Mouse (Mus musculus) neural tube, embryonic 11.5 days (tissue): ENCODE data around the gene Ccdc158. TPM values are rescaled to one million over a fixed set of nuclear protein-coding genes. Genes with fewer than 3 reads are reported as not detected.
A peak's percentile ranks its signal among the peaks of the same experiment; 100 is the strongest.

Experiments
- ATAC-seq: fragments of 200-750 bp; cut with Nextera tagmentation; 2 replicates; pipeline ENCODE4 v1.8.0; 2017; ENCODE audit warnings: moderate number of reproducible peaks, mild to moderate bottlenecking, moderate TSS enrichment, moderate library complexity; ENCODE audit not compliant: insufficient read depth, low FRiP score, low TSS enrichment
- DNase-seq: peaks from one replicate; pipeline ENCODE4 v3.0.0-alpha.2; 2015; ENCODE audit warnings: low spot score
- H3K27ac ChIP-seq: fragments of 300-500 bp; sonication (generic); 2 replicates; pipeline ENCODE4 v1.5.1; 2014; ENCODE audit warnings: low read depth, mild to moderate bottlenecking, low read length
- H3K27me3 ChIP-seq: fragments of 300-500 bp; sonication (generic); 2 replicates; pipeline ENCODE4 v1.6.1; 2014; ENCODE audit warnings: mild to moderate bottlenecking, low read length, mixed read lengths; ENCODE audit not compliant: control insufficient read depth, insufficient read depth
- H3K36me3 ChIP-seq: fragments of 300-500 bp; sonication (generic); 2 replicates; pipeline ENCODE4 v1.6.1; 2014; ENCODE audit warnings: mild to moderate bottlenecking, low read length, moderate library complexity, mixed read lengths; ENCODE audit not compliant: control insufficient read depth, insufficient read depth
- H3K4me1 ChIP-seq: fragments of 300-500 bp; sonication (generic); 2 replicates; pipeline ENCODE4 v1.6.1; 2014; ENCODE audit warnings: low read length, mixed read lengths; ENCODE audit not compliant: control insufficient read depth, insufficient read depth
- H3K4me2 ChIP-seq: fragments of 300-500 bp; sonication (generic); 2 replicates; pipeline ENCODE4 v1.6.1; 2014; ENCODE audit warnings: low read depth, mild to moderate bottlenecking, moderate library complexity
- H3K4me3 ChIP-seq: fragments of 300-500 bp; sonication (generic); 2 replicates; pipeline ENCODE4 v1.5.1; 2014; ENCODE audit warnings: low read depth, low read length
- H3K9ac ChIP-seq: fragments of 300-500 bp; sonication (generic); 2 replicates; pipeline ENCODE4 v1.6.1; 2014; ENCODE audit warnings: mild to moderate bottlenecking, low read length
- H3K9me3 ChIP-seq: fragments of 300-500 bp; sonication (generic); 2 replicates; pipeline ENCODE4 v1.6.1; 2016; ENCODE audit warnings: low read length; ENCODE audit not compliant: control insufficient read depth
- whole genome bisulfite sequencing: fragments of 180-500 bp; shearing (Covaris S2); extraction: QIAGEN DNeasy Blood & Tissue Kit; methylation state at CpG from one replicate; pipeline ENCODE4 v1.1.7; 2014; 5-methylcytosine and 5-hydroxymethylcytosine counted together
- polyA plus RNA-seq: library from polyadenylated mRNA; unstranded; fragments of >200 nt; fragmentation: Nextera tagmentation; extraction: Ambion mirVana; gene quantifications from 2 replicates; pipeline ENCODE4 v1.2.1, GENCODE M21; 2014

Ccdc158 gene
- polyA plus RNA-seq, 1 experiment from 2014 or later = 0.77 TPM

- H3K4me2 ChIP-seq = no peak overlapping the region
- H3K36me3 ChIP-seq = no peaks in the 10 kb centered on the region
- H3K4me3 ChIP-seq = no peak overlapping the region
- no peaks in the 10 kb centered on the region for H3K27me3 ChIP-seq
- DNase-seq = no peak
- no peak overlapping the region for H3K27ac ChIP-seq
- no peaks in the 10 kb centered on the region for H3K4me1 ChIP-seq
- no peak overlapping the region for H3K9ac ChIP-seq
- 90% methylated on average over 10 of the region's 10 CpGs for WGBS
- ATAC-seq = no peak
- no peaks in the 10 kb centered on the region for H3K9me3 ChIP-seq
Observed at GRCm38 (mm10) chr5:92681861-92682260, 6.8 kb upstream of the Ccdc158 start.

GRCm38 (mm10) chr5:92679441-92679840 is 4.4 kb upstream of the Ccdc158 start:
- H3K27ac ChIP-seq = no peak overlapping the region
- no peak overlapping the region for H3K4me3 ChIP-seq
- H3K9ac ChIP-seq = no peak overlapping the region
- peaks cover 4% of the 10 kb centered on the region; the same call in 1 of the 2 replicates for H3K4me1 ChIP-seq
- no peaks in the 10 kb centered on the region for H3K36me3 ChIP-seq
- H3K9me3 ChIP-seq = no peaks in the 10 kb centered on the region
- ATAC-seq = no peak
- WGBS = 37% methylated on average over 4 of the region's 4 CpGs
- DNase-seq = peak; percentile 36
- H3K27me3 ChIP-seq = no peaks in the 10 kb centered on the region
- no peak overlapping the region for H3K4me2 ChIP-seq

DNA sequence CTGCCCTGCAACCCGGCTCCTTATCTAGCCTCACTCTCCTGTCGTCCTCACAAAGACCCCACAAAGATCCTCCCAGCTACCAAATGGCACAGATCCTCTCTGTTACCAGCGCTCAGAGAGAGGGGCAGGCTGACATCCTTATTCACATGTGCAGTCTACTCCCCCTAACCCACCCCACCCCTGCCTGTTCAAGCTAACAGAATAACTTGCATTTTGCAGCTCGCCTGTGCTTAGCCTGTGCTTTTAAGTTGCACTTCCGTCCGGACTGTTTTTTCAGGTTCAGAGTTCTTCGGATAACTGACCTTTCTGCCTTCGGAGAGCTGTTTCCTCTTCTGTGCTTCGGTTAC is 476 bp upstream of the Ccdc158 start:
- WGBS = 1% methylated on average over 9 of the region's 9 CpGs
- H3K4me1 ChIP-seq = peaks cover 4% of the 10 kb centered on the region; the same call in 1 of the 2 replicates
- H3K9ac ChIP-seq = peak overlapping the region; percentile 24; the same call in 1 of the 2 replicates
- peak overlapping the region; percentile 59 for H3K4me2 ChIP-seq
- ATAC-seq (no peak; the same call in 1 of the 2 replicates), DNase-seq (no peak)
- no peaks in the 10 kb centered on the region for H3K9me3 ChIP-seq
- peak overlapping the region; percentile 38 for H3K4me3 ChIP-seq
- H3K27ac ChIP-seq = no peak overlapping the region
- H3K27me3 ChIP-seq = no peaks in the 10 kb centered on the region
- no peaks in the 10 kb centered on the region for H3K36me3 ChIP-seq

- no peak overlapping the region for H3K27ac ChIP-seq
- H3K27me3 ChIP-seq = no peaks in the 10 kb centered on the region
- no peak for DNase-seq
- no peaks in the 10 kb centered on the region for H3K36me3 ChIP-seq
- H3K9ac ChIP-seq = no peak overlapping the region
- no peaks in the 10 kb centered on the region for H3K9me3 ChIP-seq
- no peak for ATAC-seq
- WGBS = 81% methylated on average over 5 of the region's 5 CpGs
- H3K4me3 ChIP-seq = no peak overlapping the region
- no peaks in the 10 kb centered on the region for H3K4me1 ChIP-seq
- H3K4me2 ChIP-seq = no peak overlapping the region
Observed at GRCm38 (mm10) chr5:92666860-92667259, 8.2 kb downstream of the Ccdc158 start.

DNA sequence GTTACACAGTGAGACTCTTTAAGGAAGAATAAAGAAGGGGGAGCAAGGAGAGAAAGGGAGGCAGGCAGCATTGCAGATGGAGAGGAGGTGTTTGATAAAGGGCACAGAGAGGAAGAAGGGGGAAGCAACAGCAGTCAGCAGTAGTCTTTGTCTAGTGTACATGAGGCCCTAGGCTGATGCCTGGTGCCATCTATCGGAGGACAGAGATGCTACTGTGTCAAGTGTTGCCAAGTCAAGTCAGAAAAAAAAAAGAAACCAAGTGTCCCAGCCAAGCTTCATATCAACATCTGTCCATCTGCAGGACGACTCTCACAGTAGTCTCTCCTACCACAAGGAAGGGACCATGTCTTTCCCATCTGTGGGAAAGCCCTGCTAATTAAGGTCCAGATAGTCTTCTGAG is 10.8 kb downstream of the Ccdc158 start:
- DNase-seq (no peak), ATAC-seq (no peak)
- Histone ChIP-seq H3K27ac (no peak overlapping the region), H3K9me3 (no peaks in the 10 kb centered on the region), H3K4me2 (no peak overlapping the region), H3K27me3 (no peaks in the 10 kb centered on the region), H3K4me3 (no peak overlapping the region), H3K9ac (no peak overlapping the region), H3K36me3 (no peaks in the 10 kb centered on the region), H3K4me1 (no peaks in the 10 kb centered on the region)
- whole genome bisulfite sequencing = 85% methylated on average over 2 of the region's 2 CpGs

DNA sequence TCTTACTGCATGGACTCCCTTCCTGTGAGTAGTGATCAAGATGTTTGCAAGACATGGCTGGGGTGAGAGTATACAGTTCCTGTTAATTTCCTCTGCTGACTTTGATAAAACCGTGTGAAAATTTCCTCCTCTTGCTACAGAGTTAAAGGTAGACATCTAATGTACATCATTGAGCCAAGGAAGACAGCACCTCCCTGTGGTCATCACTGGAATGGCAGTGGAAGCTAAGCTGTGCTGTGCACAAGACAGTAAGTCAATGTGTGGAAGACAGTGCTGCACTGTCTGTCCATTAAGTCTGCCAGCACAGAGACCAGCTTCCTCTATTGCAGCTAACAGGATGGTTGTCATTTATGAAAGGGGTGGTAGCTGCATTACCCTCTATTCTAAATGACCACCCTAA is 18.8 kb downstream of the Ccdc158 start:
- no peak overlapping the region for H3K9ac ChIP-seq
- no peak overlapping the region for H3K4me2 ChIP-seq
- WGBS = 17% methylated on average over 1 of the region's 1 CpGs
- H3K36me3 ChIP-seq = no peaks in the 10 kb centered on the region
- H3K4me3 ChIP-seq = no peak overlapping the region
- peak; percentile 67 for DNase-seq
- no peak; the same call in 1 of the 2 replicates for ATAC-seq
- H3K4me1 ChIP-seq = no peaks in the 10 kb centered on the region
- H3K9me3 ChIP-seq = no peaks in the 10 kb centered on the region
- H3K27me3 ChIP-seq = no peaks in the 10 kb centered on the region
- no peak overlapping the region for H3K27ac ChIP-seq

GRCm38 (mm10) chr5:92640861-92641260 is 34.2 kb downstream of the Ccdc158 start:
- Histone ChIP-seq H3K4me1 (no peaks in the 10 kb centered on the region), H3K27ac (no peak overlapping the region), H3K4me3 (no peak overlapping the region), H3K4me2 (no peak overlapping the region), H3K36me3 (no peaks in the 10 kb centered on the region), H3K27me3 (no peaks in the 10 kb centered on the region), H3K9me3 (no peaks in the 10 kb centered on the region), H3K9ac (no peak overlapping the region)
- 87% methylated on average over 3 of the region's 3 CpGs for WGBS
- DNase-seq (no peak), ATAC-seq (no peak)

DNA sequence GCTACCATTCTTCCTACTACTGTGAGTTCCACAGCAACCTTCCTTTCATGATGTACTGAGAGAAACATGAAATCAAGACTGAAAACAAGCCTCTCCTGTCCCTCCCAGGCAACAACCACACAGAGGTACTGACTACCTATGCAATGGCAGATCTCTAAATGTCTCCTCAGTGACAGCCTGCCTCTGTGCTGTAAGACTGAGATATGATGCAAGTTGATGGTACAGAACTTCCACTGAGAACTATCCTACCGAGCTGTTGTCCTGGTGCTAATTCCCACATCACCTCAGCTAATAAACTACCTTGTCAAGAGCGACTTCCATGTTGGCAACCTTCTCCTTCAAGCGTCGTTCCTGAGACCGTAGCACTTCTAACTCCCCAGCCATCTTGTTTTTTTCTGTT is 39.2 kb downstream of the Ccdc158 start:
- WGBS = 88% methylated on average over 5 of the region's 5 CpGs
- H3K9ac ChIP-seq = no peak overlapping the region
- DNase-seq (no peak), ATAC-seq (no peak)
- H3K4me1 ChIP-seq = no peaks in the 10 kb centered on the region
- no peaks in the 10 kb centered on the region for H3K36me3 ChIP-seq
- H3K27me3 ChIP-seq = no peaks in the 10 kb centered on the region
- no peak overlapping the region for H3K4me3 ChIP-seq
- no peak overlapping the region for H3K27ac ChIP-seq
- H3K9me3 ChIP-seq = no peaks in the 10 kb centered on the region
- H3K4me2 ChIP-seq = no peak overlapping the region

GRCm38 (mm10) chr5:92634916-92635315 is 40.2 kb downstream of the Ccdc158 start:
- ATAC-seq = no peak
- H3K27ac ChIP-seq = no peak overlapping the region
- DNase-seq = no peak
- no peak overlapping the region for H3K9ac ChIP-seq
- H3K4me3 ChIP-seq = no peak overlapping the region
- H3K9me3 ChIP-seq = no peaks in the 10 kb centered on the region
- H3K4me2 ChIP-seq = no peak overlapping the region
- H3K4me1 ChIP-seq = no peaks in the 10 kb centered on the region
- WGBS = 81% methylated on average over 3 of the region's 3 CpGs
- no peaks in the 10 kb centered on the region for H3K36me3 ChIP-seq
- no peaks in the 10 kb centered on the region for H3K27me3 ChIP-seq
